Mouse (Mus musculus) cortical plate, adult 2 months (tissue): ENCODE results near the gene Dnase1. TPM values are rescaled to one million over a fixed set of nuclear protein-coding genes. Genes with fewer than 3 reads are reported as not detected.
"Not testable (repeated sequence)": the region's sequence is repeated elsewhere in the genome, so short reads cannot be mapped to it uniquely, and the experiment has no call there.

Experiments used
- H3K27ac ChIP-seq: fragments of 200-500 bp; 2 replicates; pipeline ENCODE4 v1.5.1; 2012; ENCODE audit warnings: low read length, control low read depth, inconsistent platforms; ENCODE audit not compliant: insufficient read depth
- H3K4me1 ChIP-seq: fragments of 200-500 bp; 2 replicates; pipeline ENCODE4 v1.6.1; 2011; ENCODE audit warnings: low read length; ENCODE audit not compliant: control insufficient read depth, insufficient read depth
- H3K4me3 ChIP-seq: fragments of 200-500 bp; 2 replicates; pipeline ENCODE4 v1.5.1; 2011; ENCODE audit warnings: mild to moderate bottlenecking, low read length, control low read depth; ENCODE audit not compliant: insufficient read depth
- CTCF ChIP-seq: fragments of 200-500 bp; IDR thresholded peaks from 2 replicates; pipeline ENCODE4 v1.5.1; 2011; ENCODE audit warnings: mild to moderate bottlenecking, control low read depth, low read length; ENCODE audit not compliant: insufficient read depth; ENCODE audit errors: extremely low read depth
- POLR2A ChIP-seq: fragments of 200-500 bp; IDR thresholded peaks from 2 replicates; pipeline ENCODE4 v1.6.1; 2011; ENCODE audit warnings: mild to moderate bottlenecking, low read length, control low read depth; ENCODE audit not compliant: insufficient read depth; ENCODE audit errors: extremely low read depth
- polyA plus RNA-seq: library from polyadenylated mRNA; depleted of rRNA; stranded (reverse); fragments of >200 nt; gene quantifications from 2 replicates; pipeline ENCODE4 v1.2.3, GENCODE M21; 2012; rRNA removed

Gene Dnase1
- not detected in 2 replicates for polyA plus RNA-seq

- TF ChIP-seq POLR2A (no peak), CTCF (no peak)
- Histone ChIP-seq H3K27ac (no peak within 1 kb of the TSS), H3K4me1 (no peaks in the 10 kb centered on the region), H3K4me3 (no peak within 1 kb of the TSS)
Observed at GRCm38 (mm10) chr16:4036807-4037206, at the start of gene Dnase1. Gene Dnase1, plus strand, starts transcription at chr16:4036942.

GRCm38 (mm10) chr16:3988410-3988809, 48.3 kb upstream of the Dnase1 start:
- TF ChIP-seq POLR2A: no peak
- TF ChIP-seq CTCF: no peak
- Histone ChIP-seq H3K27ac (no peak overlapping the region), H3K4me1 (no peaks in the 10 kb centered on the region), H3K4me3 (no peak overlapping the region)

- H3K4me1 ChIP-seq: no peaks in the 10 kb centered on the region; the same call in 1 of the 2 replicates
- peak within 1 kb of the TSS; percentile 46 for H3K4me3 ChIP-seq
- peak within 1 kb of the TSS; percentile 40; the same call in 1 of the 2 replicates for H3K27ac ChIP-seq
- TF ChIP-seq POLR2A (peak; percentile 93), CTCF (no peak)
Observed at GRCm38 (mm10) chr16:4003489-4004398, 33.0 kb upstream of the Dnase1 start, which contains the start of gene Slx4. Gene Slx4, minus strand, starts transcription at chr16:4003770.

GRCm38 (mm10) chr16:4012882-4013570, 23.7 kb upstream of the Dnase1 start:
- TF ChIP-seq CTCF (no peak), POLR2A (no peak)
- H3K4me3 ChIP-seq: no peak overlapping the region
- no peaks in the 10 kb centered on the region for H3K4me1 ChIP-seq
- H3K27ac ChIP-seq: no peak overlapping the region

- Histone ChIP-seq H3K27ac (no peak overlapping the region), H3K4me1 (no peaks in the 10 kb centered on the region), H3K4me3 (no peak overlapping the region)
- TF ChIP-seq CTCF (no peak), POLR2A (no peak)
Observed at GRCm38 (mm10) chr16:4014040-4014668, 22.6 kb upstream of the Dnase1 start.

GRCm38 (mm10) chr16:4016786-4017185, 20.0 kb upstream of the Dnase1 start:
- not testable (repeated sequence) for H3K4me3 ChIP-seq, H3K27ac ChIP-seq, H3K4me1 ChIP-seq

GRCm38 (mm10) chr16:4017466-4017865, 19.3 kb upstream of the Dnase1 start:
- H3K4me3 ChIP-seq, H3K4me1 ChIP-seq, H3K27ac ChIP-seq: not testable (repeated sequence)

GRCm38 (mm10) chr16:4021241-4021640, 15.5 kb upstream of the Dnase1 start:
- Histone ChIP-seq H3K4me3 (no peak overlapping the region), H3K4me1 (no peaks in the 10 kb centered on the region), H3K27ac (no peak overlapping the region)
- TF ChIP-seq POLR2A: no peak
- no peak for TF ChIP-seq CTCF

GRCm38 (mm10) chr16:4022719-4023118, 14.0 kb upstream of the Dnase1 start:
- Histone ChIP-seq H3K4me3 (no peak overlapping the region), H3K27ac (no peak overlapping the region), H3K4me1 (no peaks in the 10 kb centered on the region)
- no peak for TF ChIP-seq POLR2A
- TF ChIP-seq CTCF: no peak
